Mouse (Mus musculus) kidney, embryonic 16.5 days (tissue): ENCODE measurements around the gene Rhou. TPM values are rescaled to one million over a fixed set of nuclear protein-coding genes. Genes with fewer than 3 reads are reported as not detected.
"Not testable (repeated sequence)": the region's sequence is repeated elsewhere in the genome, so short reads cannot be mapped to it uniquely, and the experiment has no call there.

Experiments used
- ATAC-seq: fragments of 200-750 bp; cut with Nextera tagmentation; 2 replicates; pipeline ENCODE4 v1.8.0; 2017; ENCODE audit warnings: moderate TSS enrichment; ENCODE audit not compliant: low FRiP score, low TSS enrichment
- H3K27ac ChIP-seq: fragments of 300-500 bp; sonication (generic); 2 replicates; pipeline ENCODE4 v1.5.1; 2014; ENCODE audit warnings: low read length
- H3K27me3 ChIP-seq: fragments of 300-500 bp; sonication (generic); 2 replicates; pipeline ENCODE4 v1.6.1; 2014; ENCODE audit warnings: low read length, control low read depth, mixed read lengths; ENCODE audit not compliant: insufficient read depth
- H3K36me3 ChIP-seq: fragments of 300-500 bp; sonication (generic); 2 replicates; pipeline ENCODE4 v1.6.1; 2014; ENCODE audit warnings: low read length, control low read depth, mixed read lengths; ENCODE audit not compliant: insufficient read depth
- H3K4me1 ChIP-seq: fragments of 300-500 bp; sonication (generic); 2 replicates; pipeline ENCODE4 v1.6.1; 2014; ENCODE audit warnings: low read length, control low read depth, mixed read lengths; ENCODE audit not compliant: insufficient read depth
- H3K4me2 ChIP-seq: fragments of 300-500 bp; sonication (generic); replicated peaks from 2 replicates; pipeline ENCODE4 v1.6.1; 2014; ENCODE audit warnings: low read depth, low read length
- H3K4me3 ChIP-seq: fragments of 300-500 bp; sonication (generic); 2 replicates; pipeline ENCODE4 v1.5.1; 2014; ENCODE audit warnings: mild to moderate bottlenecking, low read length
- H3K9ac ChIP-seq: fragments of 300-500 bp; sonication (generic); replicated peaks from 2 replicates; pipeline ENCODE4 v1.6.1; 2014; ENCODE audit warnings: low read length
- H3K9me3 ChIP-seq: fragments of 300-500 bp; sonication (generic); 2 replicates; pipeline ENCODE4 v1.6.1; 2016; ENCODE audit warnings: low read length, control low read depth
- WGBS: fragments of 180-500 bp; shearing (Covaris S2); extraction: QIAGEN DNeasy Blood & Tissue Kit; methylation state at CpG from one replicate; pipeline ENCODE4 v1.1.7; 2014; 5-methylcytosine and 5-hydroxymethylcytosine counted together
- polyA plus RNA-seq: library from polyadenylated mRNA; unstranded; fragments of >200 nt; fragmentation: Nextera tagmentation; extraction: Ambion mirVana; gene quantifications from 2 replicates; pipeline ENCODE4 v1.2.1, GENCODE M21; 2015

Gene Rhou
- polyA plus RNA-seq, 1 experiment from 2014 or later: 7.9 TPM

DNA sequence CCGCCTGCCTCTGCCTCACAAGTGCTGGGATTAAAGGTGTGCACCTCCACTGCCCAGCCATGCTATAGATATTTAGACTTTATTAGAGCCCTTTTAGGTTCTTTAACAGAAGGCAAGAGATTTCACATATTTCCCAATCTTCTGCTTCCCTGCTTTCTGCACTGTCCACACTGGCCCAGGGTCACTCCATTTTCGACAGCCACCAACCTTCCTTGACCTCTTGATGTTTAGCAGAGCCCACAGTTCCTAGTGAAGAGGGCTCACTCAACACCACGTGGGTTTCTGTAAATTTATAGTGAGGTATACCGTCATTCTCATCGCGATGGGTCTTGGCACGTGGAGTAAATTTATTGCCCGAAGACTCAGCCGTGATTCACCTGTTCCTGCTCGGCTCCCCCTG lies 23.7 kb upstream of the Rhou start:
- 30% methylated on average over 10 of the region's 10 CpGs for WGBS
- Histone ChIP-seq H3K27ac (no peak overlapping the region), H3K4me2 (peak overlapping the region; percentile 48), H3K27me3 (peaks cover 14% of the 10 kb centered on the region), H3K9ac (no peak overlapping the region), H3K36me3 (no peaks in the 10 kb centered on the region), H3K9me3 (no peaks in the 10 kb centered on the region), H3K4me1 (peaks cover 16% of the 10 kb centered on the region), H3K4me3 (peak overlapping the region; percentile 14)
- peak; percentile 26; the same call in 1 of the 2 replicates for ATAC-seq

DNA sequence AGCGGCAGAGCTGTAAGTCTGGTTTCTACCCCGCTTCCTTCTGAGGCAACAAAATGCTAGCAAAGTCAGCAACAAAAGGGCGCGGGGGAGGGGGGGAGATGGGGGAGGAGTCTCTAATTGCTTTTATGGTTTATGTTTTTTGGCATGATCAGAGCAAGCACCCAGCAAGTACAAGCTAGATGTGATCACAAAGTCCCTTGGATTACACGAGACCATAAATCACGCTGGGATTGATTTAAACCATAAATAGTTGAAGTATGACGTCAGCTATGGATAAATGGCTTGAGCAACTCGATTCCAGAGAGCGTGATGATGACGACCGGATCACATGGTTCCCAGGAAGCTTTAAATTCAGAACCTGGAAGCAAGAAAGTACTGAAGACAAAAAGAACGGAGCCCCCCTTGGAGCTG lies 22.9 kb upstream of the Rhou start:
- no peaks in the 10 kb centered on the region for H3K36me3 ChIP-seq
- H3K4me1 ChIP-seq: peaks cover 16% of the 10 kb centered on the region
- no peak overlapping the region for H3K9ac ChIP-seq
- ATAC-seq: no peak
- H3K4me2 ChIP-seq: peak overlapping the region; percentile 48
- H3K27ac ChIP-seq: no peak overlapping the region
- H3K9me3 ChIP-seq: no peaks in the 10 kb centered on the region
- peaks cover 6% of the 10 kb centered on the region for H3K27me3 ChIP-seq
- peak overlapping the region; percentile 14 for H3K4me3 ChIP-seq
- WGBS: 19% methylated on average over 12 of the region's 12 CpGs

DNA sequence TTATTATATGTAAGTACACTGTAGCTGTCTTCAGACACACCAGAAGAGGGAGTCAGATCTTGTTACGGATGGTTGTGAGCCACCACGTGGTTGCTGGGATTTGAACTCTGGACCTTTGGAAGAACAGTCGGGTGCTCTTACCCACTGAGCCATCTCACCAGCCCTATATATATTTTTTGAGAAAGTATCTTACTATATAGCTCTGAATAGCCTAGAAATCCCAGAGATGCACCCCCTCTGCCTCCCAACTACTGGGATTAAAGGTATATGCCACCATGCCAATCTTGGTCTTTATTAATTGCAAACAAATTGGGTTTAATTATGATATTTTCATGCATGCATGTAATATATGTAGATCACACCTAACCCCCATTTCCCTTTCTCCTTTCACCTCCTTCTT lies 22.0 kb upstream of the Rhou start:
- not testable (repeated sequence) for H3K27ac ChIP-seq, H3K36me3 ChIP-seq, H3K4me2 ChIP-seq, H3K4me3 ChIP-seq, H3K9me3 ChIP-seq, ATAC-seq, H3K27me3 ChIP-seq, H3K9ac ChIP-seq
- H3K4me1 ChIP-seq: peaks cover 16% of the 10 kb centered on the region
- 76% methylated on average over 3 of the region's 3 CpGs for WGBS

DNA sequence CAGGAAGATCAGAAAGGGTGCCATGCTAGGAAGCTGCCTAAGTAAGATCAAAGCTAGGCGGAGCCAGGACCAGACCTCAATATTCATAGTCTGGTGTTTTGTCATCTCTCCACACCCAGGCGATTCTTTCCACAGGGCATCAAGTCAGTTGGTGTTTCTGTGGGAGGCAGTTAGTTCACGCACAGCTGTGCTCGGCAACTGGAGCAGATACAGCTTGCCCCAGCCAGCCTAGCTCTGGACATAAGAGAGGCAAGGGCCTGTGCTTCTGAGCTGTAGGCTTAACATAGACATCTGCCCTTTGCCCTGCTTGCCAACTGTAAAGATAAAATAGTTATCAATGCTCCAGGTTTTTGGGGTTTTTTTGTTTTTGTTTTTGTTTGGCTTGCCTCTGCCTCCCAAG lies 21.5 kb upstream of the Rhou start:
- H3K27me3 ChIP-seq: peaks cover 4% of the 10 kb centered on the region; the same call in 1 of the 2 replicates
- no peak overlapping the region for H3K9ac ChIP-seq
- H3K36me3 ChIP-seq: no peaks in the 10 kb centered on the region
- H3K4me3 ChIP-seq: no peak overlapping the region
- no peak for ATAC-seq
- no peak overlapping the region for H3K4me2 ChIP-seq
- no peaks in the 10 kb centered on the region for H3K9me3 ChIP-seq
- 72% methylated on average over 4 of the region's 4 CpGs for WGBS
- H3K27ac ChIP-seq: no peak overlapping the region
- H3K4me1 ChIP-seq: peaks cover 16% of the 10 kb centered on the region

DNA sequence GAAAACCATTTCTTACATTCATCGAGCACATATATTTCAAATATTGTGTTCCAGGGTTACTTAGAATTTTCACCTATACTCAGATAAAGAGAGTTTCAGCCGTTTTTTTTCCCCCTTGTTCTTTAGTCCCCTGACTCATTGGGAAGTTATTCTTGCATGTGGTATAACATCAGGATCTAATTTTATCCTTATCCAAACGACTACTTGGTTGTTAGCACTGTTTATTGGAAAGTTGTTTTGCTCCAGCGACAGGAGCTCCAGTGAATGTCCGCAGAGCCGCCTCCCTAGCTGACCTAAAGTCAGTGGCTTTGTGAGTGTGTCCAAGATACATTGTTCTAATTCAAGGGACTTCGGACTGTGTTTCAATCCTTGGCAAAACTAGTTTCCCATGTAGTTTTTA lies 19.9 kb upstream of the Rhou start:
- no peak overlapping the region for H3K27ac ChIP-seq
- H3K9me3 ChIP-seq: no peaks in the 10 kb centered on the region
- no peak overlapping the region for H3K4me3 ChIP-seq
- ATAC-seq: no peak
- no peaks in the 10 kb centered on the region for H3K36me3 ChIP-seq
- no peak overlapping the region for H3K4me2 ChIP-seq
- H3K27me3 ChIP-seq: no peaks in the 10 kb centered on the region
- peaks cover 16% of the 10 kb centered on the region for H3K4me1 ChIP-seq
- 63% methylated on average over 7 of the region's 7 CpGs for WGBS
- no peak overlapping the region for H3K9ac ChIP-seq

DNA sequence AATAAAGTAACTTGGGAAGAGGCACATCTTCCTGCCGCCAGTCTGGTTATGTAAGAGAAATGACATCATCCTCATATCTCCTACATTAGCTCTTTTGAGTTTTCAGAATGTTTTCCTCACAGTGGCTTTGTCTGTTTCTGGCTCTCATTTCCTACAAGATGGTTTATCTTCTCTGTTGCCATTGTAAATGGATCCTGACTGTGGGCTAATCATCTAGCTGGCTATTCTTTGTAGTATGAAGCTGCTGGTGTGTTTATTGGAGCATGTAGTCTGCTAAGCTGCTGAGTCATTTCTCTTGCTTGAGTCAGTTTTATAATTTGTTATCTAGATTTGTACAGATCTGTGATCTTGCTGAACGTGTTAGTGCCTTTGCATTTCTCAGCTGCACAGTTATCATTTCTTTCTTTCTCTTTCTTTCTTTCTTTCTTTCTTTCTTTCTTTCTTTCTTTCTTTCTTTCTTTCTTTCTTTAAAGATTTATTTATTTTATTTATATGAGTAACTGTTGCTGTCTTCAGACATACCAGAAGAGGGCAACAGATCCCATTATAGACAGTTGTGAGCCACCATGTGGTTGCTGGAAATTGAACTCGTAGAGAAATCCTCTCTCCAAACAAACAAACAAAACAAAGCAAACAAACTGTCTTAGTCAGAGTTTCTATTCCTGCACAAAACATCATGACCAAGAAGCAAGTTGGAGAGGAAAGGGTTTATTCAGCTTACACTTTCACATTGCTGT lies 19.2 kb upstream of the Rhou start:
- no peak overlapping the region for H3K9ac ChIP-seq
- no peaks in the 10 kb centered on the region for H3K27me3 ChIP-seq
- ATAC-seq: no peak
- 35% methylated on average over 3 of the region's 3 CpGs for WGBS
- H3K9me3 ChIP-seq: no peaks in the 10 kb centered on the region
- H3K4me2 ChIP-seq: no peak overlapping the region
- 0 out of 2 replicates have a peak, but pooled peaks cover 11% of the 10 kb centered on the region for H3K4me1 ChIP-seq
- H3K27ac ChIP-seq: no peak overlapping the region
- H3K36me3 ChIP-seq: no peaks in the 10 kb centered on the region
- no peak overlapping the region for H3K4me3 ChIP-seq

DNA sequence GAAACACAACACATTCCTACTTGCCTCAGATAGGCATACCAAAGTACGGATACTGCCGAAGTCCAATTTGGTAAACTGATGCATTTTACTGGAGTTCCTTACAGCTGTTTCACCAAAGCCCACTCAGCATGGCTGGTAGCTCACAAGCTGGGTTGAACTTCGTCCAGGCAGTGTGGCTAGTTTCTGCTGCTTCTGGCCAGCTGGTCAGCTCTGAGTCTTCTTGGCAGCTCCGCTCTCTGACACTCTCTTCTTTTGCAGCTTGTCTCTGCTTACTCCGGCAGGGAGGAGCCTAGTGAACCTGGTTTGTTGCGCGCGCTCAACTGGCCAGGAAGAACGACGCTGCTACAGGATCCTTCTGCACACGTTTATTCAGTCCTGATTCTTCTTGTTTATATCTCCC lies 18.1 kb upstream of the Rhou start:
- Histone ChIP-seq H3K4me2 (no peak overlapping the region), H3K9ac (no peak overlapping the region), H3K36me3 (no peaks in the 10 kb centered on the region), H3K4me1 (0 out of 2 replicates have a peak, but pooled peaks cover 5% of the 10 kb centered on the region), H3K9me3 (no peaks in the 10 kb centered on the region), H3K4me3 (no peak overlapping the region), H3K27me3 (no peaks in the 10 kb centered on the region), H3K27ac (no peak overlapping the region)
- 72% methylated on average over 11 of the region's 11 CpGs for WGBS
- ATAC-seq: no peak

DNA sequence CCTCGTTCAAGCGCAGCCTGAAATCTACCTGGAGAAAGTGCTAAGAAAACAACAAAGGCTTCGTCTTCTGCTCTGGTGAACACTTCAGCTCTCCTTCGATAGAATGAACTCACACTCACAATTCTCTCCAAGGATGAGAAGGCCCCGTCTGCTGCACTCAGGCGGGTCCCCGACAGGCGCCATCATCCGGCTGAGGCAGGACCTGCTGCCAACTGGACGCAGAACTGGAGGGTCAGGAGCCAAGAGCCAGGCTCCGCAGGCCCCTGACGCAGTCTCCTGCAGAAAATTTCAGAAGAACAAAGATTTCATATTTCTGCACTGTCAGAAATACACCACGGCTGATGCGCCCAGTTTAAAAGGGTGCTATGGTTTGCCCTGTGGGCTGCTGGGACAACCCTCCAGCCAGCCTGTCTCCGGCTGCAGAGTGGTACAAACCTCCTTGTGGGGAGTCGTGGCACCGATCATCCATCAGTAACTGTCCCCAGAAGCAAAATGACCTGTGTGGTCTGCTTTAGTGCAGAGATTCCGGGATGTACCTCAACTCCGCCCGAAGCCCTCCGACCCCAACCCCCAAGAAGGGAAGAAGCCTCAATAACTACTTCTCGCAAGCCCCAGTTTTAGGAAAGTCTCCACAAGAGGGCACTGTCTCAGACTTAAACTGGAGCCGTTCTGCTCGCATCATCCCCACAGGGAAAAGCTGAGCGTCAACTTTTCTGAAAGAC lies 10.2 kb upstream of the Rhou start:
- no peak overlapping the region for H3K27ac ChIP-seq
- no peaks in the 10 kb centered on the region for H3K36me3 ChIP-seq
- peak overlapping the region; percentile 29 for H3K4me3 ChIP-seq
- H3K4me1 ChIP-seq: peaks cover 8% of the 10 kb centered on the region; the same call in 1 of the 2 replicates
- WGBS: 13% methylated on average over 25 of the region's 25 CpGs
- peak overlapping the region; percentile 28; the same call in 1 of the 2 replicates for H3K9ac ChIP-seq
- no peak for ATAC-seq
- H3K4me2 ChIP-seq: peak overlapping the region; percentile 50
- peaks cover 4% of the 10 kb centered on the region; the same call in 1 of the 2 replicates for H3K27me3 ChIP-seq
- no peaks in the 10 kb centered on the region for H3K9me3 ChIP-seq

DNA sequence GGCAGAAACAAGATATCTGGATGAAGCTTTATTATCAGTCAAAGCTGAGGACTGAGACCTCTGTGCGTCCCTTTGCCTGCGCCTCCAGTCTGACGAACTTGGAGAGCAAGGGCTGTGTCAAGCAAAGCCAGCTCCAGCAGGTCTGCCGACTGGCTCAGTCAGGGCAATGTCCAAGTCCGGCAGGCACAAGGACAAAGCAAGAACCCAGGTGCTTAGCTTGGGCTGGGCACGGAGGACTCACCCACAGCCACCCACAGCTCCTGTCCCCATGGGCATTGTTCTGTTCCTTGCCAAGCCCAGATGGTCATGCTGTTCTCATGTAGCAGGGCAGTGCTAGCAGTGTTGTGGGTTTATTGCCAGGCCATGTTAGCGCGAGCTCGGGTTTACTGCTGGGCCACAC lies 8.5 kb upstream of the Rhou start:
- no peak overlapping the region for H3K9ac ChIP-seq
- H3K36me3 ChIP-seq: no peaks in the 10 kb centered on the region
- no peak overlapping the region for H3K4me3 ChIP-seq
- ATAC-seq: no peak
- H3K4me2 ChIP-seq: no peak overlapping the region
- 58% methylated on average over 9 of the region's 9 CpGs for WGBS
- peaks cover 8% of the 10 kb centered on the region; the same call in 1 of the 2 replicates for H3K4me1 ChIP-seq
- no peaks in the 10 kb centered on the region for H3K9me3 ChIP-seq
- no peak overlapping the region for H3K27ac ChIP-seq
- peaks cover 4% of the 10 kb centered on the region; the same call in 1 of the 2 replicates for H3K27me3 ChIP-seq
